ENCODE assay signal across 11 mouse cellular contexts in the genomic region with DNA sequence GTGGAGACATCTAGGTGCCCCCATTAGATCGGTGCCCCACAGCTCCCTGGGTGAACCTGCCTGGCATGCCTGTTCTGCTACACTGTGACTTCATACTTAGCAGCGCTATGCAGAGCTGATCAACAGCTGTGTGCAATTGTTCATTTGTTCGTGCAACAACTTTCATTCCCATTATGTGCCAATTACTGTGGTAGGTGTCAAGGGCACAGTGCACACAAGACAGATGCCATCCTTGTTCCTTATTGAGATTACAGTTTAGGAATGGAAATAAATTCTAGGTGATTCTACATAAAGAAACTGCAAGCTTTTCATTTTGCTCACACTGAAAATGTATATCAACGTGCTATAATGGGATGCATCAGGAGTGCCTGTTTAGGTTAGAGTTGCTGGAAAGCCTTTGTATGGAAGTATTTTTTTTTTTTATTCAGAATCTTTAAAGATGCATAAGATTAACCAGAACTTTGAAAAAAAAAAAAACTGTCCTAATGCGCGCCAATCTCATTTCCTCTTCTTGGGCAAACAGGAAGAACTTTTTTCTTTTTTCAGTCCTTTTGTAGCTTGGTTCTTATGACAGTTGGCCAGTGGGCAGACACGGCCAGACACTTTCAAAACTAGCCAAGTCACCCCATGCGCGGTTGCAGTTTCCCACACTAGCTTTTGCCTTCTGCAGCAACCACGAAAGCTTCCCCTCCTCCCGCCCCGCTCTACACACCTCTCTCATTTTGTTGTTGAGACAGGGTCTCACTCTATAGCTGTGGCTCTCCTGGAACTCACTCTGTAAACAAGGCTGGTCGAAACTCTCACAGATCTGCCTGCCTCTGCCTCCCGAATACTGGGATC. TPM values are rescaled to one million over a fixed set of nuclear protein-coding genes. Genes with fewer than 3 reads are reported as not detected.
A peak's percentile ranks its signal among the peaks of the same experiment; 100 is the strongest.
DNase-seq lines count a peak whose midpoint lies in the region; ATAC-seq and TF ChIP-seq lines count a peak whose summit lies in the region.
"Had no signal": no experiment of that assay in that cellular context is flagged by ENCODE, and none has a peak within 500 bp of the region (broad histone marks: within the 10 kb centered on the region; RNA-seq: fewer than 3 reads in every experiment).

No protein-coding gene starts in this region.

- no peak for TF ChIP-seq POLR2A in brain, embryonic 14.5 days (IDR thresholded peaks at IDR 0.05; ENCODE audit: borderline replicate concordance, extremely low read depth, insufficient read depth, insufficient read length, poor library complexity, severe bottlenecking)
- TF ChIP-seq POLR2A in thymus, adult 2 months (IDR thresholded peaks at IDR 0.05; ENCODE audit: control insufficient read depth, extremely low read depth, insufficient read depth, low read length, poor library complexity): no peak

- no peak for TF ChIP-seq CTCF in brain, embryonic 14.5 days (IDR thresholded peaks at IDR 0.05; ENCODE audit: borderline replicate concordance, extremely low read depth, insufficient read depth, insufficient read length)
- no peak for TF ChIP-seq CTCF in thymus, adult 2 months (IDR thresholded peaks at IDR 0.05; ENCODE audit: borderline replicate concordance, control insufficient read depth, extremely low read depth, insufficient read depth, low read length, poor library complexity)

- peak overlapping the region; percentile 41; the same call in 1 of the 2 replicates for H3K27ac ChIP-seq in thymus, adult 2 months (ENCODE audit: control insufficient read depth, insufficient read depth, low read length)
- no peak overlapping the region for H3K27ac ChIP-seq in hindbrain, embryonic 16.5 days (ENCODE audit: low read depth, low read length)
- H3K27ac ChIP-seq: forebrain, embryonic 10.5 days; heart, adult 2 months had no signal

- 3% methylated on average over 14 of the region's 14 CpGs for WGBS in thymus, adult 2 months
- WGBS in hindbrain, embryonic 16.5 days: 75% methylated on average over 14 of the region's 14 CpGs

- H3K27me3 ChIP-seq in erythroblast, embryonic 14.5 days (ENCODE audit: control insufficient read depth): no peaks in the 10 kb centered on the region; the same call in 1 of the 2 replicates
- no peaks in the 10 kb centered on the region for H3K27me3 ChIP-seq in thymus, adult 2 months (ENCODE audit: control insufficient read depth, insufficient read depth, low read length)
- no peaks in the 10 kb centered on the region for H3K27me3 ChIP-seq in hindbrain, embryonic 16.5 days (replicated peaks; ENCODE audit: control insufficient read depth, insufficient read depth, low read length)

- H3K4me3 ChIP-seq in erythroblast, embryonic 14.5 days (replicated peaks): peak overlapping the region; percentile 26
- peak overlapping the region; percentile 40 for H3K4me3 ChIP-seq in thymus, adult 2 months (ENCODE audit: control insufficient read depth, insufficient read depth, low read length)
- no peak overlapping the region for H3K4me3 ChIP-seq in hindbrain, embryonic 16.5 days (ENCODE audit: low read length)
- H3K4me3 ChIP-seq: forebrain, embryonic 10.5 days; heart, adult 2 months had no signal

- peaks cover 24% of the 10 kb centered on the region for H3K4me1 ChIP-seq in erythroblast, embryonic 14.5 days (ENCODE audit: control insufficient read depth)
- H3K4me1 ChIP-seq in thymus, adult 2 months (replicated peaks; ENCODE audit: control insufficient read depth, insufficient read depth, low read length): peaks cover 9% of the 10 kb centered on the region; the same call in 1 of the 2 replicates
- H3K4me1 ChIP-seq in hindbrain, embryonic 16.5 days (ENCODE audit: control insufficient read depth, insufficient read depth, low read depth, low read length): peaks cover 5% of the 10 kb centered on the region

- H3K9ac ChIP-seq in hindbrain, embryonic 16.5 days (ENCODE audit: low read depth, low read length): no peak overlapping the region

- ATAC-seq in erythroblast, adult 5-6 weeks (replicated peaks; ENCODE audit: low FRiP score, poor library complexity, severe bottlenecking): no peak
- ATAC-seq in hindbrain, embryonic 16.5 days: no peak

- H3K4me2 ChIP-seq in hindbrain, embryonic 16.5 days (ENCODE audit: low read length): no peak overlapping the region

- no peaks in the 10 kb centered on the region for H3K36me3 ChIP-seq in erythroblast, embryonic 14.5 days (ENCODE audit: control insufficient read depth)
- H3K36me3 ChIP-seq in thymus, adult 2 months (ENCODE audit: control insufficient read depth, insufficient read depth, low read length): no peaks in the 10 kb centered on the region
- no peaks in the 10 kb centered on the region for H3K36me3 ChIP-seq in hindbrain, embryonic 16.5 days (ENCODE audit: control insufficient read depth, insufficient read depth, low read length)
- H3K36me3 ChIP-seq: forebrain, embryonic 10.5 days had no signal

- DNase-seq in brain, embryonic 14.5 days (ENCODE audit: low read depth): peak; percentile 17
- peak; percentile 54 for DNase-seq in lung, postnatal 36 days
- DNase-seq in thymus, adult 2 months: peak; percentile 39
- DNase-seq in urinary bladder, postnatal 4 days (ENCODE audit: low spot score in 2 of 2): no peak
- no peak for DNase-seq in cerebellum, postnatal 14 days
- DNase-seq: cerebellum, adult 2 months had no signal

- no peaks in the 10 kb centered on the region for H3K9me3 ChIP-seq in erythroblast, embryonic 14.5 days (ENCODE audit: control insufficient read depth, low read length)
- no peaks in the 10 kb centered on the region for H3K9me3 ChIP-seq in hindbrain, embryonic 16.5 days (ENCODE audit: control insufficient read depth, low read length)
- H3K9me3 ChIP-seq: forebrain, embryonic 10.5 days had no signal

RNA-seq across cellular contexts. Expression of a gene that starts 2.1 kb away (rescaled TPM):
- 0.10 and 0.15 TPM in 2 replicates for polyA plus RNA-seq in erythroblast, embryonic 14.5 days (2012)
- total RNA-seq in erythroblast, adult 5-6 weeks (2015; ENCODE audit: low replicate concordance): 7.5 and 11.9 TPM in 2 replicates
- total RNA-seq in erythroblast, adult 5-6 weeks (2017; ENCODE audit: low replicate concordance): 6.7 and 11.8 TPM in 2 replicates
- 9.7 and 11.1 TPM in 2 replicates for polyA plus RNA-seq in brain, embryonic 14.5 days (2012; rRNA removed)
- 4.6 and 4.7 TPM in 2 replicates for polyA plus RNA-seq in thymus, adult 2 months (2012; rRNA removed)
- 5.7 and 6.4 TPM in 2 replicates for polyA plus RNA-seq in hindbrain, embryonic 16.5 days (2015; fragmentation: Nextera tagmentation; extraction: Ambion mirVana)

RNA-seq across cellular contexts. Expression of a gene that starts 50.0 kb away (rescaled TPM):
- polyA plus RNA-seq in erythroblast, embryonic 14.5 days (2012): 0.03 TPM in 1 of 2 replicates, not detected in the other
- 6.1 and 7.7 TPM in 2 replicates for total RNA-seq in erythroblast, adult 5-6 weeks (2015; ENCODE audit: low replicate concordance)
- total RNA-seq in erythroblast, adult 5-6 weeks (2017; ENCODE audit: low replicate concordance): 1.1 and 11.8 TPM in 2 replicates
- polyA plus RNA-seq in brain, embryonic 14.5 days (2012; rRNA removed): 2.3 and 3.2 TPM in 2 replicates
- polyA plus RNA-seq in thymus, adult 2 months (2012; rRNA removed): 5.9 and 8.6 TPM in 2 replicates
- polyA plus RNA-seq in hindbrain, embryonic 16.5 days (2015; fragmentation: Nextera tagmentation; extraction: Ambion mirVana): 3.2 and 4.5 TPM in 2 replicates

Comparison
In these comparisons a context has a peak if more than half of its experiments do, and no peak if none do; other contexts are left out.
1. DNase-seq: peak in brain, embryonic 14.5 days (single experiment), lung, postnatal 36 days (single experiment) and thymus, adult 2 months (single experiment); none in urinary bladder, postnatal 4 days (0 of 2) and cerebellum, postnatal 14 days (0 of 2).